Mouse (Mus musculus) midbrain, postnatal 0 days (tissue): Measurements from ENCODE around the gene Elovl5. TPM values are rescaled to one million over a fixed set of nuclear protein-coding genes. Genes with fewer than 3 reads are reported as not detected.
A peak's percentile ranks its signal among the peaks of the same experiment; 100 is the strongest.

ENCODE experiments used
- ATAC-seq: fragments of 200-750 bp; cut with Nextera tagmentation; 2 replicates; pipeline ENCODE4 v1.8.0; 2017; ENCODE audit warnings: moderate number of reproducible peaks, mild to moderate bottlenecking, moderate TSS enrichment, moderate library complexity; ENCODE audit not compliant: low FRiP score
- DNase-seq: peaks from one replicate; pipeline ENCODE4 v3.0.0-alpha.2; 2015; ENCODE audit warnings: low spot score
- H3K27ac ChIP-seq: fragments of 300-500 bp; sonication (generic); 2 replicates; pipeline ENCODE4 v1.5.1; 2014; ENCODE audit warnings: low read depth, mild to moderate bottlenecking, low read length, mixed read lengths
- H3K27me3 ChIP-seq: fragments of 300-500 bp; sonication (generic); 2 replicates; pipeline ENCODE4 v1.6.1; 2014; ENCODE audit warnings: low read length, control low read depth, mixed read lengths; ENCODE audit not compliant: insufficient read depth
- H3K36me3 ChIP-seq: fragments of 300-500 bp; sonication (generic); 2 replicates; pipeline ENCODE4 v1.6.1; 2014; ENCODE audit warnings: low read length, control low read depth, mixed read lengths; ENCODE audit not compliant: insufficient read depth
- H3K4me1 ChIP-seq: fragments of 300-500 bp; sonication (generic); 2 replicates; pipeline ENCODE4 v1.6.1; 2014; ENCODE audit warnings: mild to moderate bottlenecking, control low read depth, antibody characterized with exemption, low read length, mixed read lengths; ENCODE audit not compliant: insufficient read depth
- H3K4me2 ChIP-seq: fragments of 300-500 bp; sonication (generic); 2 replicates; pipeline ENCODE4 v1.6.1; 2014; ENCODE audit warnings: low read depth, mild to moderate bottlenecking, low read length, mixed read lengths; ENCODE audit not compliant: poor library complexity, severe bottlenecking
- H3K4me3 ChIP-seq: fragments of 300-500 bp; sonication (generic); 2 replicates; pipeline ENCODE4 v1.5.1; 2014; ENCODE audit warnings: low read depth, mild to moderate bottlenecking, low read length, moderate library complexity
- H3K9ac ChIP-seq: fragments of 300-500 bp; sonication (generic); replicated peaks from 2 replicates; pipeline ENCODE4 v1.6.1; 2014; ENCODE audit warnings: mild to moderate bottlenecking, low read length, moderate library complexity, mixed read lengths; ENCODE audit not compliant: poor library complexity, severe bottlenecking
- H3K9me3 ChIP-seq: fragments of 300-500 bp; sonication (generic); 2 replicates; pipeline ENCODE4 v1.6.1; 2016; ENCODE audit warnings: low read length, control low read depth
- CTCF ChIP-seq: IDR thresholded peaks from 2 replicates; pipeline ENCODE4 v1.5.1; 2016; ENCODE audit warnings: antibody characterized with exemption, mild to moderate bottlenecking
- WGBS: fragments of 180-500 bp; shearing (Covaris S2); extraction: QIAGEN DNeasy Blood & Tissue Kit; methylation state at CpG from one replicate; pipeline ENCODE4 v1.1.7; 2014; 5-methylcytosine and 5-hydroxymethylcytosine counted together
- polyA plus RNA-seq: library from polyadenylated mRNA; unstranded; fragments of >200 nt; fragmentation: Nextera tagmentation; extraction: Ambion mirVana; gene quantifications from 2 replicates; pipeline ENCODE4 v1.2.1, GENCODE M21; 2015
- total RNA-seq: library from RNA; depleted of rRNA; stranded (reverse); fragments of >200 nt; gene quantifications from 2 replicates; pipeline ENCODE4 v1.2.3, GENCODE M21; 2014

Gene Elovl5
- total and polyA plus RNA-seq, 2 experiments from 2014 or later: 58.4 to 80.0 TPM

GRCm38 (mm10) chr9:78010187-78010586 lies 93.0 kb downstream of the Elovl5 start:
- no peak for TF ChIP-seq CTCF
- no peaks in the 10 kb centered on the region for H3K27me3 ChIP-seq
- H3K4me2 ChIP-seq: no peak overlapping the region
- ATAC-seq: no peak
- DNase-seq: no peak
- H3K36me3 ChIP-seq: no peaks in the 10 kb centered on the region
- no peak overlapping the region for H3K4me3 ChIP-seq
- 94% methylated on average over 5 of the region's 5 CpGs for WGBS
- no peak overlapping the region for H3K9ac ChIP-seq
- H3K4me1 ChIP-seq: no peaks in the 10 kb centered on the region
- no peak overlapping the region for H3K27ac ChIP-seq
- H3K9me3 ChIP-seq: no peaks in the 10 kb centered on the region

- no peaks in the 10 kb centered on the region for H3K36me3 ChIP-seq
- no peaks in the 10 kb centered on the region for H3K4me1 ChIP-seq
- no peaks in the 10 kb centered on the region for H3K9me3 ChIP-seq
- TF ChIP-seq CTCF: no peak
- no peak for DNase-seq
- no peaks in the 10 kb centered on the region for H3K27me3 ChIP-seq
- no peak overlapping the region for H3K9ac ChIP-seq
- WGBS: 72% methylated on average over 10 of the region's 10 CpGs
- no peak overlapping the region for H3K27ac ChIP-seq
- H3K4me2 ChIP-seq: no peak overlapping the region
- ATAC-seq: no peak
- H3K4me3 ChIP-seq: no peak overlapping the region
Observed at GRCm38 (mm10) chr9:78010707-78011106, 93.5 kb downstream of the Elovl5 start.

- ATAC-seq: no peak
- no peak overlapping the region for H3K9ac ChIP-seq
- no peak for TF ChIP-seq CTCF
- H3K4me1 ChIP-seq: no peaks in the 10 kb centered on the region
- DNase-seq: no peak
- H3K4me2 ChIP-seq: no peak overlapping the region
- H3K36me3 ChIP-seq: no peaks in the 10 kb centered on the region
- no peaks in the 10 kb centered on the region for H3K27me3 ChIP-seq
- no peak overlapping the region for H3K4me3 ChIP-seq
- H3K9me3 ChIP-seq: no peaks in the 10 kb centered on the region
- H3K27ac ChIP-seq: no peak overlapping the region
- 73% methylated on average over 4 of the region's 4 CpGs for WGBS
Observed at GRCm38 (mm10) chr9:78012066-78012465, 94.9 kb downstream of the Elovl5 start.

GRCm38 (mm10) chr9:78012681-78013080 lies 95.5 kb downstream of the Elovl5 start:
- WGBS: 93% methylated on average over 5 of the region's 5 CpGs
- Histone ChIP-seq H3K27ac (no peak overlapping the region), H3K4me3 (no peak overlapping the region), H3K9me3 (no peaks in the 10 kb centered on the region), H3K4me2 (no peak overlapping the region), H3K36me3 (no peaks in the 10 kb centered on the region), H3K4me1 (no peaks in the 10 kb centered on the region), H3K9ac (no peak overlapping the region), H3K27me3 (no peaks in the 10 kb centered on the region)
- ATAC-seq (no peak), DNase-seq (no peak)
- TF ChIP-seq CTCF: no peak

- ATAC-seq: no peak
- Histone ChIP-seq H3K4me3 (no peak overlapping the region), H3K27ac (no peak overlapping the region), H3K9ac (no peak overlapping the region), H3K9me3 (no peaks in the 10 kb centered on the region), H3K27me3 (no peaks in the 10 kb centered on the region), H3K36me3 (no peaks in the 10 kb centered on the region), H3K4me1 (no peaks in the 10 kb centered on the region), H3K4me2 (no peak overlapping the region)
- DNase-seq: no peak
- WGBS: 68% methylated on average over 1 of the region's 1 CpGs
- TF ChIP-seq CTCF: peak; percentile 52
Observed at GRCm38 (mm10) chr9:78013813-78014212, 96.6 kb downstream of the Elovl5 start.

- ATAC-seq: no peak
- Histone ChIP-seq H3K4me1 (no peaks in the 10 kb centered on the region), H3K4me2 (no peak overlapping the region; the same call in 1 of the 2 replicates), H3K27me3 (no peaks in the 10 kb centered on the region), H3K36me3 (no peaks in the 10 kb centered on the region), H3K9ac (no peak overlapping the region), H3K9me3 (no peaks in the 10 kb centered on the region), H3K27ac (no peak overlapping the region), H3K4me3 (no peak overlapping the region)
- WGBS: 81% methylated on average over 7 of the region's 7 CpGs
- DNase-seq: no peak
- no peak for TF ChIP-seq CTCF
Observed at GRCm38 (mm10) chr9:78015816-78016215, 98.7 kb downstream of the Elovl5 start.
